Mouse (Mus musculus): ENCODE data around the gene Mink1. TPM values are rescaled to one million over a fixed set of nuclear protein-coding genes. Genes with fewer than 3 reads are reported as not detected.

Gene Mink1
- total and polyA plus RNA-seq, 3 experiments: 33.8 to 230 (median 57.3) TPM

- Histone ChIP-seq H3K9me3 (replicated peaks; ENCODE audit: insufficient read depth, low read length) (no peaks in the 10 kb centered on the region), H3K79me2 (ENCODE audit: control insufficient read depth, insufficient read depth, low read length, poor library complexity) (no peaks in the 10 kb centered on the region), H3K9ac (ENCODE audit: control insufficient read depth, low read depth, low read length, poor library complexity, severe bottlenecking) (no peak overlapping the region), H3K27ac (ENCODE audit: control insufficient read depth, low read depth, low read length) (no peak overlapping the region), H3K36me3 (ENCODE audit: control insufficient read depth in 1 of 2, insufficient read depth in 2 of 2, low read length in 2 of 2) (peaks cover 0 to 2% of the 10 kb centered on the region in 2 experiments; a peak in 1 of 4 replicates), H3K4me1 (ENCODE audit: control insufficient read depth in 1 of 2, insufficient read depth in 2 of 2, low read length in 2 of 2) (peaks cover 0 to 8% of the 10 kb centered on the region in 2 experiments; a peak in 2 of 4 replicates), H3K27me3 (ENCODE audit: control insufficient read depth in 1 of 2, insufficient read depth in 2 of 2, low read length in 2 of 2) (no peaks in the 10 kb centered on the region), H3K4me3 (ENCODE audit: control insufficient read depth in 1 of 2, insufficient read depth in 1 of 2, low read depth in 2 of 2, low read length in 2 of 2) (peak overlapping the region in 1 of 2 experiments; percentile 34; a peak in 1 of 4 replicates)
- DNase-seq (ENCODE audit: low read depth, low spot score): peak; percentile 87
- TF ChIP-seq UBTF (IDR thresholded peaks at IDR 0.05; ENCODE audit: borderline replicate concordance, insufficient read depth, low read depth, low read length): no peak
- no peak for TF ChIP-seq USF2 (IDR thresholded peaks at IDR 0.05; ENCODE audit: borderline replicate concordance in 1 of 2, insufficient read depth in 1 of 2, low read depth in 1 of 2, low read length in 2 of 2)
- TF ChIP-seq ZKSCAN1 (IDR thresholded peaks at IDR 0.05; ENCODE audit: low read depth, low read length): no peak
- TF ChIP-seq NRF1 (IDR thresholded peaks at IDR 0.05; ENCODE audit: insufficient read depth, low read depth, low read length, poor library complexity, severe bottlenecking): no peak
- no peak for TF ChIP-seq MAFK (IDR thresholded peaks at IDR 0.05; ENCODE audit: borderline replicate concordance, low read depth, low read length)
- TF ChIP-seq MXI1 (IDR thresholded peaks at IDR 0.05; ENCODE audit: low read depth, low read length): no peak
- no peak for TF ChIP-seq GATA1 (IDR thresholded peaks at IDR 0.05; ENCODE audit: low read depth, low read length)
- no peak for TF ChIP-seq TBP (IDR thresholded peaks at IDR 0.05; ENCODE audit: low read depth, low read length)
- no peak for TF ChIP-seq BHLHE40 (IDR thresholded peaks at IDR 0.05; ENCODE audit: borderline replicate concordance, low read depth, low read length)
- TF ChIP-seq TCF12 (IDR thresholded peaks at IDR 0.05; ENCODE audit: low read depth, low read length): no peak
- no peak for TF ChIP-seq USF1 (IDR thresholded peaks at IDR 0.05; ENCODE audit: low read depth, low read length)
- TF ChIP-seq KAT2A (conservative IDR thresholded peaks at IDR 0.05; ENCODE audit: low read depth, low read length): no peak
- no peak for TF ChIP-seq CHD2 (IDR thresholded peaks at IDR 0.05; ENCODE audit: low read length)
- TF ChIP-seq ETS1 (IDR thresholded peaks at IDR 0.05; ENCODE audit: low read depth, low read length): no peak
- TF ChIP-seq SMC3 (IDR thresholded peaks at IDR 0.05; ENCODE audit: low read depth, low read length): peak; percentile 99
- no peak for TF ChIP-seq MAX (IDR thresholded peaks at IDR 0.05; ENCODE audit: low read length)
- TF ChIP-seq JUND (IDR thresholded peaks at IDR 0.05; ENCODE audit: low read depth, low read length): no peak
- no peak for TF ChIP-seq MYB (IDR thresholded peaks at IDR 0.05; ENCODE audit: low read depth, low read length)
- no peak for TF ChIP-seq MEF2A (IDR thresholded peaks at IDR 0.05; ENCODE audit: extremely low read depth, insufficient replicate concordance, low read depth, low read length, poor library complexity, severe bottlenecking)
- TF ChIP-seq RAD21 (IDR thresholded peaks at IDR 0.05; ENCODE audit: low read depth, low read length): peak; percentile 94
- TF ChIP-seq HCFC1 (IDR thresholded peaks at IDR 0.05; ENCODE audit: low read depth, low read length): no peak; the same call in 1 of the 2 replicates
- no peak for TF ChIP-seq E2F4 (IDR thresholded peaks at IDR 0.05; ENCODE audit: borderline replicate concordance, low read depth, low read length)
- no peak for TF ChIP-seq POLR2AphosphoS2 (IDR thresholded peaks at IDR 0.05; ENCODE audit: low read length)
- TF ChIP-seq ELF1 (IDR thresholded peaks at IDR 0.05; ENCODE audit: low read depth, low read length): no peak
- peak; percentile 98 for TF ChIP-seq ZC3H11A (IDR thresholded peaks at IDR 0.05; ENCODE audit: low read depth, low read length)
- TF ChIP-seq ZNF384 (IDR thresholded peaks at IDR 0.05; ENCODE audit: low read depth, low read length): 0 out of 2 replicates have a peak, but pooled peaks have one; percentile 45
- TF ChIP-seq MYC (IDR thresholded peaks at IDR 0.05; ENCODE audit: low read depth, low read length): 0 out of 2 replicates have a peak, but pooled peaks have one; percentile 43
- peak; percentile 48 to 94 (median 51) for TF ChIP-seq CTCF (IDR thresholded peaks at IDR 0.05 in 2 of 3, conservative IDR thresholded peaks at IDR 0.05 in 1 of 3; ENCODE audit: control insufficient read depth in 1 of 3, insufficient read depth in 1 of 3, low read depth in 2 of 3, low read length in 3 of 3, poor library complexity in 1 of 3, severe bottlenecking in 1 of 3)
- TF ChIP-seq POLR2A (IDR thresholded peaks at IDR 0.05; ENCODE audit: control insufficient read depth in 1 of 2, insufficient read depth in 1 of 2, low read depth in 1 of 2, low read length in 2 of 2, poor library complexity in 1 of 2): no peak
- no peak for TF ChIP-seq CHD1 (IDR thresholded peaks at IDR 0.05; ENCODE audit: low read depth, low read length)
- no peak for TF ChIP-seq ZMIZ1 (IDR thresholded peaks at IDR 0.05; ENCODE audit: low read depth, low read length)
- TF ChIP-seq TAL1 (IDR thresholded peaks at IDR 0.05; ENCODE audit: low read length): no peak
- TF ChIP-seq NELFE (IDR thresholded peaks at IDR 0.05; ENCODE audit: low read depth, low read length): no peak
- no peak for TF ChIP-seq POLR2AphosphoS5 (IDR thresholded peaks at IDR 0.05; ENCODE audit: borderline replicate concordance, low read depth, low read length)
- TF ChIP-seq GABPA (IDR thresholded peaks at IDR 0.05; ENCODE audit: low read depth, low read length): no peak
- no peak for TF ChIP-seq EP300 (IDR thresholded peaks at IDR 0.05; ENCODE audit: low read depth in 1 of 2, low read length in 2 of 2)
- no peak for TF ChIP-seq RCOR1 (IDR thresholded peaks at IDR 0.05; ENCODE audit: low read depth, low read length)
- no peak for TF ChIP-seq MAZ (IDR thresholded peaks at IDR 0.05; ENCODE audit: low read depth, low read length)
Observed at GRCm38 (mm10) chr11:70629557-70629956, 66.9 kb downstream of the Mink1 start.

All from MEL (cell line).